Mouse (Mus musculus) stomach, embryonic 16.5 days (tissue): Measurements from ENCODE around the gene Epha5. TPM values are rescaled to one million over a fixed set of nuclear protein-coding genes. Genes with fewer than 3 reads are reported as not detected.

ENCODE experiments used
- ATAC-seq: fragments of 200-750 bp; cut with Nextera tagmentation; 2 replicates; pipeline ENCODE4 v1.8.0; 2017; ENCODE audit warnings: moderate number of reproducible peaks, moderate TSS enrichment; ENCODE audit not compliant: insufficient read depth, low FRiP score
- H3K27ac ChIP-seq: fragments of 300-500 bp; sonication (generic); 2 replicates; pipeline ENCODE4 v1.5.1; 2014; ENCODE audit warnings: low read length
- H3K27me3 ChIP-seq: fragments of 300-500 bp; sonication (generic); 2 replicates; pipeline ENCODE4 v1.6.1; 2014; ENCODE audit warnings: low read length, control low read depth, mixed read lengths; ENCODE audit not compliant: control insufficient read depth, insufficient read depth
- H3K36me3 ChIP-seq: fragments of 300-500 bp; sonication (generic); 2 replicates; pipeline ENCODE4 v1.6.1; 2014; ENCODE audit warnings: low read length; ENCODE audit not compliant: control insufficient read depth, insufficient read depth
- H3K4me1 ChIP-seq: fragments of 300-500 bp; sonication (generic); 2 replicates; pipeline ENCODE4 v1.6.1; 2014; ENCODE audit warnings: low read length, control low read depth, mixed read lengths; ENCODE audit not compliant: control insufficient read depth, insufficient read depth
- H3K4me2 ChIP-seq: fragments of 300-500 bp; sonication (generic); 2 replicates; pipeline ENCODE4 v1.6.1; 2014; ENCODE audit warnings: low read depth, low read length, mixed read lengths
- H3K4me3 ChIP-seq: fragments of 300-500 bp; sonication (generic); replicated peaks from 2 replicates; pipeline ENCODE4 v1.5.1; 2014; ENCODE audit warnings: mild to moderate bottlenecking, low read length
- H3K9ac ChIP-seq: fragments of 300-500 bp; sonication (generic); 2 replicates; pipeline ENCODE4 v1.6.1; 2014; ENCODE audit warnings: low read length
- H3K9me3 ChIP-seq: fragments of 300-500 bp; sonication (generic); replicated peaks from 2 replicates; pipeline ENCODE4 v1.6.1; 2016; ENCODE audit warnings: low read length, control low read depth; ENCODE audit not compliant: control insufficient read depth
- WGBS: fragments of 180-500 bp; shearing (Covaris S2); extraction: QIAGEN DNeasy Blood & Tissue Kit; methylation state at CpG from one replicate; pipeline ENCODE4 v1.1.7; 2014; 5-methylcytosine and 5-hydroxymethylcytosine counted together
- polyA plus RNA-seq: library from polyadenylated mRNA; unstranded; fragments of >200 nt; fragmentation: Nextera tagmentation; extraction: Ambion mirVana; gene quantifications from 2 replicates; pipeline ENCODE4 v1.2.1, GENCODE M21; 2015

Gene Epha5
- polyA plus RNA-seq, 1 experiment from 2014 or later = 3.3 TPM

GRCm38 (mm10) chr5:84397085-84397484 lies 20.1 kb downstream of the Epha5 start:
- H3K36me3 ChIP-seq = no peaks in the 10 kb centered on the region
- no peak overlapping the region for H3K9ac ChIP-seq
- ATAC-seq = no peak
- no peak overlapping the region for H3K4me2 ChIP-seq
- no peaks in the 10 kb centered on the region for H3K27me3 ChIP-seq
- H3K9me3 ChIP-seq = no peaks in the 10 kb centered on the region
- no peaks in the 10 kb centered on the region for H3K4me1 ChIP-seq
- WGBS = 74% methylated on average over 1 of the region's 1 CpGs
- H3K4me3 ChIP-seq = no peak overlapping the region
- H3K27ac ChIP-seq = no peak overlapping the region

GRCm38 (mm10) chr5:84365334-84365733 lies 51.8 kb downstream of the Epha5 start:
- ATAC-seq = no peak
- Histone ChIP-seq H3K9ac (no peak overlapping the region), H3K4me2 (no peak overlapping the region), H3K27ac (no peak overlapping the region), H3K4me1 (no peaks in the 10 kb centered on the region), H3K36me3 (no peaks in the 10 kb centered on the region), H3K4me3 (no peak overlapping the region), H3K27me3 (no peaks in the 10 kb centered on the region), H3K9me3 (no peaks in the 10 kb centered on the region)
- WGBS = 60% methylated on average over 5 of the region's 5 CpGs

- Histone ChIP-seq H3K27me3 (no peaks in the 10 kb centered on the region), H3K27ac (no peak overlapping the region), H3K4me2 (no peak overlapping the region), H3K36me3 (no peaks in the 10 kb centered on the region), H3K4me3 (no peak overlapping the region), H3K9ac (no peak overlapping the region), H3K4me1 (no peaks in the 10 kb centered on the region), H3K9me3 (no peaks in the 10 kb centered on the region)
- no peak for ATAC-seq
- 65% methylated on average over 3 of the region's 3 CpGs for WGBS
Measured at GRCm38 (mm10) chr5:84359430-84359829, 57.8 kb downstream of the Epha5 start.

GRCm38 (mm10) chr5:84353069-84353468 lies 64.1 kb downstream of the Epha5 start:
- no peaks in the 10 kb centered on the region for H3K27me3 ChIP-seq
- H3K27ac ChIP-seq = no peak overlapping the region
- no peak overlapping the region for H3K4me2 ChIP-seq
- H3K4me3 ChIP-seq = no peak overlapping the region
- no peaks in the 10 kb centered on the region for H3K36me3 ChIP-seq
- no peak for ATAC-seq
- no peaks in the 10 kb centered on the region for H3K4me1 ChIP-seq
- H3K9ac ChIP-seq = no peak overlapping the region
- WGBS = 74% methylated on average over 5 of the region's 5 CpGs
- no peaks in the 10 kb centered on the region for H3K9me3 ChIP-seq

- Histone ChIP-seq H3K4me1 (no peaks in the 10 kb centered on the region), H3K4me2 (no peak overlapping the region), H3K27ac (no peak overlapping the region), H3K4me3 (no peak overlapping the region), H3K9ac (no peak overlapping the region), H3K9me3 (no peaks in the 10 kb centered on the region), H3K36me3 (no peaks in the 10 kb centered on the region), H3K27me3 (no peaks in the 10 kb centered on the region)
- no peak for ATAC-seq
- WGBS = 76% methylated on average over 2 of the region's 2 CpGs
Measured at GRCm38 (mm10) chr5:84346728-84347499, 70.3 kb downstream of the Epha5 start.

- H3K36me3 ChIP-seq = no peaks in the 10 kb centered on the region
- no peak overlapping the region for H3K27ac ChIP-seq
- 63% methylated on average over 3 of the region's 3 CpGs for WGBS
- H3K4me1 ChIP-seq = no peaks in the 10 kb centered on the region
- H3K9me3 ChIP-seq = no peaks in the 10 kb centered on the region
- no peaks in the 10 kb centered on the region for H3K27me3 ChIP-seq
- H3K9ac ChIP-seq = no peak overlapping the region
- H3K4me3 ChIP-seq = no peak overlapping the region
- H3K4me2 ChIP-seq = no peak overlapping the region
- no peak for ATAC-seq
Measured at GRCm38 (mm10) chr5:84335834-84336465, 81.2 kb downstream of the Epha5 start.

- no peak overlapping the region for H3K27ac ChIP-seq
- ATAC-seq = no peak
- no peaks in the 10 kb centered on the region for H3K9me3 ChIP-seq
- no peaks in the 10 kb centered on the region for H3K36me3 ChIP-seq
- 76% methylated on average over 6 of the region's 6 CpGs for WGBS
- no peaks in the 10 kb centered on the region for H3K27me3 ChIP-seq
- no peak overlapping the region for H3K4me3 ChIP-seq
- no peak overlapping the region for H3K4me2 ChIP-seq
- no peaks in the 10 kb centered on the region for H3K4me1 ChIP-seq
- H3K9ac ChIP-seq = no peak overlapping the region
Measured at GRCm38 (mm10) chr5:84334481-84334880, 82.7 kb downstream of the Epha5 start.

- Histone ChIP-seq H3K27ac (no peak overlapping the region), H3K4me3 (no peak overlapping the region), H3K27me3 (no peaks in the 10 kb centered on the region), H3K4me1 (no peaks in the 10 kb centered on the region), H3K36me3 (no peaks in the 10 kb centered on the region), H3K9ac (no peak overlapping the region), H3K9me3 (no peaks in the 10 kb centered on the region), H3K4me2 (no peak overlapping the region)
- 90% methylated on average over 1 of the region's 1 CpGs for WGBS
- ATAC-seq = no peak
Measured at GRCm38 (mm10) chr5:84331631-84332030, 85.6 kb downstream of the Epha5 start.

GRCm38 (mm10) chr5:84320553-84320952 lies 96.6 kb downstream of the Epha5 start:
- WGBS = 78% methylated on average over 1 of the region's 1 CpGs
- H3K4me2 ChIP-seq = no peak overlapping the region
- H3K36me3 ChIP-seq = no peaks in the 10 kb centered on the region
- ATAC-seq = no peak
- H3K27ac ChIP-seq = no peak overlapping the region
- no peaks in the 10 kb centered on the region for H3K9me3 ChIP-seq
- no peak overlapping the region for H3K9ac ChIP-seq
- no peaks in the 10 kb centered on the region for H3K4me1 ChIP-seq
- no peak overlapping the region for H3K4me3 ChIP-seq
- no peaks in the 10 kb centered on the region for H3K27me3 ChIP-seq
